Mouse (Mus musculus): ENCODE measurements at regions not wholly inside any gene's neighbourhood (a gene's known extent, or its start where the extent isn't known, plus 50 kb on each side); places are given as distances from the start of the nearest gene placed in this dataset.
A peak's percentile ranks its signal among the peaks of the same experiment; 100 is the strongest.
"Not testable (repeated sequence)": the region's sequence is repeated elsewhere in the genome, so short reads cannot be mapped to it uniquely, and the experiment has no call there.

DNA sequence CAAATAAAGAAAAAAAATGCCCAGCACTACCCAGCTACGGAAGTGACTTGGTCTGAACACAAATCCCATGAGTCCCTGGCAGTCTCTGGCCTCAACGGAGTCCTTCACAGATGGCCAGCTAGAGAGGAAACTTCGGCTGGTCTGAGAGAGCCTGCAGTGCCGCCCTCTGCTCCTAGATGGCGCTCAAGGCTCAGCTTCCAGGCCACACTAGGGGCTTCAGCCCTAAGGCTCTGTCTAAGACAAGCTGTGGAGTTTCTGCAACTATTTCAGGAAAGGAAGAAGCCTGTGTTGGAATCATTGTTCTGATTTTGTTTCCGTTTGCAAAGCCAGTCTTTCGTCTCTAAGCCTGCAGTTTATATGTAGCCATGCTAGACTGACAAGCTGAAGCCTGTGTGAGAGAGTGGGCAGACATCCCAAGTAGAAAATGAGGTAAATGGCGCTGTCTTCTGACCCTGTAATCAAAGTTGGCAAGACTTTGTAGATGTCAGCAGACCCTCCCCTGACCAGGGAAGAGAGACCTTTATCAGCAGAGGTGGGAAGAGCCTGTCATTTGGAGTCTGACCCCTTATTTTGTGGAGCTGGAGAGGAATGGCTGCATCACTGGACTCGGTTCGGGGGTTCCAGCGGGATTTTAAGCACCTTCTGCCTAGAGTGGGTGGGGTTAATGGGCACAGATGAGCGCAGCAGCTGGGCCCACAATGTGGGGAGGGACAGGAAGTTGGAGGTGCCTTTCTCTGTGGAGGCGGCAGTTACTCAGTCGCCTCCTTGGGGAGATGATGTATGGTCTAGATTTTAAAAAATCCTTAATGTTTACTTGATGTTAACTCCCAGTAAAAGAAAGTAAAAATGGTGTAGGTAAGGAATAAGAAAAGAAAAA lies 197.5 kb downstream of the Nucb2 start:
- ATAC-seq (ENCODE audit: low FRiP score, low read depth): 0 out of 2 replicates have a peak, but pooled peaks have one; percentile 44
- no peak overlapping the region for H3K9ac ChIP-seq
- no peaks in the 10 kb centered on the region for H3K4me1 ChIP-seq
- 50% methylated on average over 14 of the region's 14 CpGs for WGBS
- no peak overlapping the region for H3K4me2 ChIP-seq (replicated peaks)
- H3K27ac ChIP-seq: no peak overlapping the region
- no peaks in the 10 kb centered on the region for H3K27me3 ChIP-seq (replicated peaks)
- H3K9me3 ChIP-seq: 0 out of 2 replicates have a peak, but pooled peaks cover 5% of the 10 kb centered on the region
- no peak overlapping the region for H3K4me3 ChIP-seq
- no peaks in the 10 kb centered on the region for H3K36me3 ChIP-seq

DNA sequence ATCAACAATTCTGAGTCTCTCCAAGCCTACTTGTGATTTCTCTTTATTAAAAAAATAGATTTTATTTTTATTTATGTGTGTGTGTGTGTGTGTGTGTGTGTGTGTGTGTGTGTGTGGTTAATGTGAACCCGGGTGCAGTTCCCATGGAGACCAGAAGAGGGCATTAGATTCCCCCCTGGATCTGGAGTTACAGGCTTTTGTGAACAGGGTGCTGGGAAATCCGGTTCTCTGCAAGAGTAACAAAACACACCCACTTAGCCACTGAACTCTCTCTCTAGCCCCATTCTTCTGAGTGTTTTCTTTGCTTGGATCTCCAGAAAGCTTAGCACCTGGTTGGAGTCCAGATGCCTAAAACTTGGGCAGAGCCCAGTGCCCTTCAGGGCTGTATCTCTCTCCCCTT lies 198.4 kb downstream of the Nucb2 start:
- 81% methylated on average over 2 of the region's 2 CpGs for WGBS
- no peaks in the 10 kb centered on the region for H3K27me3 ChIP-seq (replicated peaks)
- H3K9ac ChIP-seq: no peak overlapping the region
- 0 out of 2 replicates have a peak, but pooled peaks cover 5% of the 10 kb centered on the region for H3K9me3 ChIP-seq
- H3K4me1 ChIP-seq: no peaks in the 10 kb centered on the region
- no peaks in the 10 kb centered on the region for H3K36me3 ChIP-seq
- no peak overlapping the region for H3K4me2 ChIP-seq (replicated peaks)
- no peak overlapping the region for H3K27ac ChIP-seq
- no peak overlapping the region for H3K4me3 ChIP-seq
- no peak for ATAC-seq (ENCODE audit: low FRiP score, low read depth)

DNA sequence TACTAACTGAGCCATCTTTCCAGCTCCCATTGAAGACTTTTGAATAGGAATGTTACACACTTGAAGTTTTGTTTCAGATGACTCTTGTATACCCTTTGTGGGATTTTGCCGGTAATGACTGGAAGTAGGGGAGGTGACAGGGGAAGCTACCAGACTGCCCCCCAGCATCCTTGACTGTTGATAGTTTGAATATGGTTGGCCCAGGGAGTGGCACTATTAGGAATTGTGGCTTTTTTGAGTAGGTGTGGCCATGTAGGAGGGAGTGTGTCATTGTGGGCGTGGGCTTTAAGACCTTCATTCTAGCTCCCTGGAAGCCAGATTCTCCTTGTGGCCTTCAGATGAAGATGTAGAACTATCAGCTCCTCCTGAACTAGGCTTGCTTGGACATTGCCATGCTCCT lies 207.4 kb downstream of the Nucb2 start:
- Histone ChIP-seq H3K27me3 (replicated peaks) (no peaks in the 10 kb centered on the region), H3K9me3 (no peaks in the 10 kb centered on the region), H3K4me2 (replicated peaks) (no peak overlapping the region), H3K4me1 (no peaks in the 10 kb centered on the region), H3K27ac (no peak overlapping the region), H3K36me3 (no peaks in the 10 kb centered on the region), H3K9ac (no peak overlapping the region), H3K4me3 (no peak overlapping the region)
- WGBS: 85% methylated on average over 2 of the region's 2 CpGs
- no peak for ATAC-seq (ENCODE audit: low FRiP score, low read depth)

DNA sequence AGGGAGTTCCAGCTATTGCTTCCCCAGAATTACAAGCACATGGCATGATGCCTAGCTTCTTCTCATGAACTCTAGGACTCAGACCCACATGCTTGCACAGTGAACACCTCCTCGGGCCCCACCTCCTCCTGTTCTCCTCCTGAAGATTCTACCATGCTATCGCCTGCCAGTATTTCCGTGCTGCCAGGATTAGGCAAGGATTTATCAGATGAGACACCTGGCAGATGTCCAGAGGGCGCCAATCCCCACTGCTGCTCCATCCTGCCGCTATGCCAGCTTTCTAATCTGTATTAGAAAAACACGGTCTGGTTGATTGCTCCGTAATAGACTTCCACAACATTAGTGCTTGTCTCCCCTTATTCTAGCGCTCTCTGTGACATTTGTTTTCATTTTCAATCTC lies 209.0 kb downstream of the Nucb2 start:
- Histone ChIP-seq H3K9ac (no peak overlapping the region), H3K4me2 (replicated peaks) (no peak overlapping the region), H3K4me1 (no peaks in the 10 kb centered on the region), H3K27ac (no peak overlapping the region), H3K36me3 (no peaks in the 10 kb centered on the region), H3K4me3 (no peak overlapping the region), H3K9me3 (no peaks in the 10 kb centered on the region), H3K27me3 (replicated peaks) (no peaks in the 10 kb centered on the region)
- WGBS: 84% methylated on average over 8 of the region's 8 CpGs
- ATAC-seq (ENCODE audit: low FRiP score, low read depth): no peak

DNA sequence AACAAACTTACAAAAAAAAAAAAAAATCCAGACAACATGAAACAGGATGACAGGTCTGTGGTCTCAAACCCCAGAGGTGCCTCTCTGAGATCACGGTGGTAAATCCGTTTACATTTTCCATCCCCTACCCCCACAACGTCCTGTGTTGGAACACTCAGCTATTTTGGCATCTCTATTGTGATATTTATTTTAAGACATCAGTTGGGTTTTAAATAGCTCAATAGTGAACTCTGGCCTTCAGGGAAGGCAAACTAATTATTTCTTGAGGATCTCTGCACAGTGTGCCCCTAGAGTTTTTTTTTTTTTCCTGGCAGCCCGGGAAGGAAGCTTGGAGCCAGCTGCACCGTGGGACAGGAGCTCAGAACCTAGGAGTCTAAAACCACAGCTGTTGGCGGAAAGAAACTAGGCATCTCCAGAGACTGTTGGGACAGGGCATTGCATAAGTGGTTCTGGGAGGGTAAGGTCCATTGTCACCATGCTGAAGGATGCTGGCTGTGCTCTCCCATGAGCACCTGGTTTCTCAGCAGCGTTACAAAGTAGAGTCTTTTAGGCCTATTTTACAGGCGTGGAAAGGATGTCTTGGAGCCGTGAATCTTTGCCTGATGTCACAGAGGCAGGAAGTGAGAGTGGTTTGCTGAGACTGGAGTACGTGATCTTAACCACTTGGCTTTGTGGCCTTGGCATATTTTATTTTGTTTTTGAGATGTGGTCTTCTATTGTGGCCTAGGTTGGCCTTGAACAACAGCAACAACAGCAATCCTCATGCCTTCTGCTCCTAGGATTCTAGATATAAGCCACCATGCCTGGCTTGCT lies 211.3 kb downstream of the Nucb2 start:
- ATAC-seq (ENCODE audit: low FRiP score, low read depth): no peak
- 73% methylated on average over 10 of the region's 10 CpGs for WGBS

DNA sequence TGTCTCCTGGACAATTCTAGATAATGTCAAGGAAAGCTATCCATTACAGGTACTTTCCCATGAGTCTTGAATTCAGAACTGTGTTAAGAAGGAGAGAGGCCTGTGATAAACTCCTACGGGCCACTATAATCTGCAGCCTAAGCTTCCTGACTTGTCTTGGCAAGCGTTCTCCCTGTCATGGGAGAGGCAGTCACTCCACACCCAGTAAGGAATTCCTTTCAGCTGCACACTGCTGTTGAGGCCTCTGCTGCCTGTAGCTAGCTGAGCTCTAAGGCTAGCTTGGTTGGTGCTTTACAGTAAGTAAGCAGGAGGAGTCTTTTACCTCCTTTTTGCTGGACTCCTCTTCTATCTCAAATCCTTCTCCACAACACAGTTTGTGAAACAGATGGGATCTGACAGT lies 224.2 kb downstream of the Nucb2 start:
- ATAC-seq (ENCODE audit: low FRiP score, low read depth): no peak
- Histone ChIP-seq H3K27ac (no peak overlapping the region), H3K9ac (no peak overlapping the region), H3K27me3 (replicated peaks) (no peaks in the 10 kb centered on the region), H3K4me2 (replicated peaks) (no peak overlapping the region), H3K4me1 (no peaks in the 10 kb centered on the region), H3K9me3 (no peaks in the 10 kb centered on the region), H3K4me3 (no peak overlapping the region), H3K36me3 (no peaks in the 10 kb centered on the region)
- WGBS: 79% methylated on average over 2 of the region's 2 CpGs

More for the DNA sequence above, 211.3 kb downstream of the Nucb2 start:
- H3K27ac ChIP-seq: no peak overlapping the region
- no peak overlapping the region for H3K4me3 ChIP-seq
- H3K36me3 ChIP-seq: no peaks in the 10 kb centered on the region
- no peak overlapping the region for H3K4me2 ChIP-seq (replicated peaks)
- no peaks in the 10 kb centered on the region for H3K27me3 ChIP-seq (replicated peaks)
- H3K9me3 ChIP-seq: no peaks in the 10 kb centered on the region
- no peaks in the 10 kb centered on the region for H3K4me1 ChIP-seq
- H3K9ac ChIP-seq: no peak overlapping the region

DNA sequence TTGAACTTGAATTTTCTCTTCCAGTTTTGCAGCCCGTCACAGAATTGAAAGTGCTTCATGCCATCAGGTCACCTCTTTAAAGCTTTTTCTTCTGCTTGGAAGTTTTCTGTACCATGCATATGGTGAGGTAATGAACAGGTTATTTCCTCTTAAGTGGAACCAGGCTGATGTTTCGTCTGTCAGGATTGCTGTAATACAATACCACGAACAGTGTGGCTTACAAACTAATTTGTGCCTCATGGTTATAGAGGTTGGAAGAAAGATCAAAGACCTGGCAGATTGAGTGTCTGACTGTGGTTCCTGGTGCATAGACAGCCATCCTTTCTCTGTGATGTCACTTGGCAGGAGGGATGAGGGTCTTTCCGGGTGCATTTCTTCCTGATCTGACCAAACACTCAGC lies 225.6 kb downstream of the Nucb2 start:
- Histone ChIP-seq H3K27ac (no peak overlapping the region), H3K36me3 (no peaks in the 10 kb centered on the region), H3K4me2 (replicated peaks) (no peak overlapping the region), H3K4me1 (no peaks in the 10 kb centered on the region), H3K4me3 (no peak overlapping the region), H3K27me3 (replicated peaks) (no peaks in the 10 kb centered on the region), H3K9ac (no peak overlapping the region), H3K9me3 (no peaks in the 10 kb centered on the region)
- WGBS: 73% methylated on average over 4 of the region's 4 CpGs
- no peak for ATAC-seq (ENCODE audit: low FRiP score, low read depth)

DNA sequence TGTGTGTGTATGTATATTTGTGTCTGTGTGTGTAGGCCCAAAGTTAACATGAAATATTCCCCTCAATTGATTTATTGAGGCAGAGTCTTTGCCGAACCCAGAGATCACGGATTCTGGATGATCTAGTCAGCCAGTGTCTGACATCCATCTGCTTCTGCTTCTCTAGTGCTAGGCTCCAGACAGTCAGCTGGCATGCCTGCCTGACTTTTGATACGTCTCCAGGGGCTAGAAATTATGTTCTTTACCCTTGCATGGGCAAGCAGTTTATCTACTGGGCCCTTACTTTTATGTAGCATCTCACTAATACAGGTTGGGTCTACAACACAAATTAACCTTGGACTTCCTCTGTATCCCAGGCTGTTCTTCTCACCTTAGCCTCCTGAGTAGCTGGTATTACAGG lies 231.5 kb downstream of the Nucb2 start:
- Histone ChIP-seq H3K4me1 (peaks cover 3% of the 10 kb centered on the region; the same call in 1 of the 2 replicates), H3K27ac (no peak overlapping the region), H3K9me3 (no peaks in the 10 kb centered on the region), H3K36me3 (no peaks in the 10 kb centered on the region), H3K4me3 (no peak overlapping the region), H3K9ac (no peak overlapping the region), H3K4me2 (replicated peaks) (no peak overlapping the region), H3K27me3 (replicated peaks) (no peaks in the 10 kb centered on the region)
- no peak for ATAC-seq (ENCODE audit: low FRiP score, low read depth)
- WGBS: 57% methylated on average over 3 of the region's 3 CpGs

DNA sequence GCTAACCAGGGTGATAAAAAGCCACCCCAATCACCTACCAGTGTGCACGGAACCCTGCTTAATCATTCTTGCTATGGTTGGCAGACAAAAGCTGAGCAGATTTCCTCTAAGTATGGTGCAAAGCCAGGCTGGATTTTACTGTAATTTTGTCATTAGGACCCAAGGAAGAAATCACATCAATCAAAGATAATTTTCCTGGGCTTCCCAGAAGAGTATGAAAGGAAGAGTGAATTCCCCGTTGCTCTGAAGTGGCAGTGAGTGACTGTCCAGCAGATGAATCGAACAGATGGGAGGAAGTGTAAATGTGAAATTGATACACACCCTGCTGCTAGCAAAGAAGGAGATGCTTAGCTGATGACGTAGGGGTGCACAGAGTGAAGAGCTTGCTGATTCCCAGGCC lies 232.2 kb downstream of the Nucb2 start:
- Histone ChIP-seq H3K27ac (no peak overlapping the region), H3K9me3 (no peaks in the 10 kb centered on the region), H3K4me2 (replicated peaks) (no peak overlapping the region), H3K4me3 (no peak overlapping the region), H3K36me3 (no peaks in the 10 kb centered on the region), H3K9ac (no peak overlapping the region), H3K27me3 (replicated peaks) (no peaks in the 10 kb centered on the region), H3K4me1 (peaks cover 3% of the 10 kb centered on the region; the same call in 1 of the 2 replicates)
- ATAC-seq (ENCODE audit: low FRiP score, low read depth): no peak
- WGBS: 51% methylated on average over 4 of the region's 4 CpGs

DNA sequence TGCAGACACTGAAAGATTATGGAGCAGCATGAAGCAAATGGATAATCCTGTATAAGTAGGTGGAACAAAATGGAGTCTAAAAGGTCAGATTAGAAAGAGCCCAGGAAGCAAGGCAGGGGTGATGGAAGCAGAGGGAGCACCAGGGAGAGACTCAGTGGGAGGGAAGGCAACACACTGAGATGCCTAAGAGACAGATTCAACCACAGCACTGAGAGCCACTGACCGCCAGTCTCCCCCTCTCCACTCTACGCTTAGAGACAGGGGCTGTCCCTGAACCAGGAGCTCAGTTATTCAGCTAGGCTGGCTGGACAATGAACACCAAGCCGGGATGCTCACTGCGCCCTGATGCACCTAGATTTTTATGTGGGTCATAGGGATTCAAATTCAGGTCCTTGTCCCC lies 233.8 kb downstream of the Nucb2 start:
- Histone ChIP-seq H3K9ac (no peak overlapping the region), H3K4me2 (replicated peaks) (no peak overlapping the region), H3K4me3 (no peak overlapping the region), H3K27ac (no peak overlapping the region), H3K27me3 (replicated peaks) (no peaks in the 10 kb centered on the region), H3K4me1 (peaks cover 3% of the 10 kb centered on the region; the same call in 1 of the 2 replicates), H3K9me3 (no peaks in the 10 kb centered on the region), H3K36me3 (no peaks in the 10 kb centered on the region)
- 92% methylated on average over 4 of the region's 4 CpGs for WGBS
- no peak for ATAC-seq (ENCODE audit: low FRiP score, low read depth)

DNA sequence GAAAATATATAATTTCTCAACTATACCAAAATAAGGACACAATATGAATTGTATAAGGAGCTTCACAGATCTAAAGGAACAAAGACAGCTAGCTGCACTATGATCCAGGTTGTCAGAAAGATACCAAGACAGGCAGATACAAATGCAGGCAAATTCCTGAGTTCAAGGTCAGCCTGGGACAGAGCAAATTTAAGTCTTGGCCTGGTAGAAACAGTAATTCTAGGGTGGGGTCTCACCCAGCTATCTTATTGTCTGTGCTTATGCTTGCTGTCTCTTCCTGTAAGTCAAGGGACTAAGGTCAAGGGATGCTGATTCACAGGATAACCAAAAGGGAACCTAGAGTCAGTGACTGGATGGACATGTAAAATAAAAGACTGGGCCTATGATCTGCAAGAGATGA lies 250.4 kb downstream of the Nucb2 start:
- Histone ChIP-seq H3K9me3 (no peaks in the 10 kb centered on the region), H3K9ac (no peak overlapping the region), H3K4me2 (replicated peaks) (no peak overlapping the region), H3K27ac (no peak overlapping the region), H3K4me3 (no peak overlapping the region), H3K36me3 (no peaks in the 10 kb centered on the region), H3K4me1 (no peaks in the 10 kb centered on the region), H3K27me3 (replicated peaks) (no peaks in the 10 kb centered on the region)
- no peak for ATAC-seq (ENCODE audit: low FRiP score, low read depth)

DNA sequence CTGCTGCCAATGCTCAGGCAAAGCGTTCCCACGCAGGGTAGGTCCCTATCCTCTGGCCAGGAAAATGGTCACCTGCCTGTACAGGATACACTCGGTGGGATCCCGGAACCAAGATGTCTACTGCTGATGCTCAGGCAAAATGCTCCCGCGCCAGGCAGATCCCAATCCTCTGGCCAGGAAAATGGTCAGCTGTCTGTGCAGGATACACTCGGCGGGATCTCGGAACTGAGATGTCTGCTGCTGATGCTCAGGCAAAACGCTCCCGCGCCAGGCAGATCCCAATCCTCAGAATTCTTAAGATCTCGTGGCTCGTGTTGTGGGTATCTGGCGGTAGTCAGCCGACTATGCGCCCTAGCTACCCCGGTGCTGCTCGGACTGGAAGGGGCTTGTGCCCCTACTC lies 288.0 kb downstream of the Nucb2 start:
- not testable (repeated sequence) for H3K27ac ChIP-seq; H3K27me3 ChIP-seq (replicated peaks); H3K4me2 ChIP-seq (replicated peaks); H3K4me1 ChIP-seq; H3K9ac ChIP-seq; ATAC-seq (ENCODE audit: low FRiP score, low read depth); H3K36me3 ChIP-seq; H3K9me3 ChIP-seq; H3K4me3 ChIP-seq
- whole genome bisulfite sequencing: 92% methylated on average over 19 of the region's 19 CpGs
